Mouse (Mus musculus): ENCODE results near the gene Fgfr2.

The Fgfr2 gene

GRCm38 (mm10) chr7:132315149-132316091, 807.7 kb downstream of the Fgfr2 start:
- peak; percentile 78 for DNase-seq

GRCm38 (mm10) chr7:132312396-132312795, 810.8 kb downstream of the Fgfr2 start:
- DNase-seq: no peak

- no peak for DNase-seq
Measured at GRCm38 (mm10) chr7:132308537-132309191, 814.5 kb downstream of the Fgfr2 start.

- DNase-seq: no peak
Measured at GRCm38 (mm10) chr7:132307722-132308271, 815.4 kb downstream of the Fgfr2 start.

- DNase-seq: no peak
Measured at GRCm38 (mm10) chr7:132306671-132307412, 816.3 kb downstream of the Fgfr2 start.

- no peak for DNase-seq
Measured at GRCm38 (mm10) chr7:132305492-132306375, 817.4 kb downstream of the Fgfr2 start.

GRCm38 (mm10) chr7:132304424-132305085, 818.6 kb downstream of the Fgfr2 start:
- DNase-seq: no peak

GRCm38 (mm10) chr7:132303988-132304387, 819.2 kb downstream of the Fgfr2 start:
- DNase-seq: no peak

- DNase-seq: no peak
Measured at GRCm38 (mm10) chr7:132302508-132303241, 820.5 kb downstream of the Fgfr2 start.

GRCm38 (mm10) chr7:132299661-132300210, 823.4 kb downstream of the Fgfr2 start:
- DNase-seq: no peak

GRCm38 (mm10) chr7:132298412-132298990, 824.6 kb downstream of the Fgfr2 start:
- no peak for DNase-seq

- no peak for DNase-seq
Measured at GRCm38 (mm10) chr7:132296661-132297443, 826.3 kb downstream of the Fgfr2 start.

- no peak for DNase-seq
Measured at GRCm38 (mm10) chr7:132296132-132296531, 827.0 kb downstream of the Fgfr2 start.

GRCm38 (mm10) chr7:132287340-132287664, 835.8 kb downstream of the Fgfr2 start:
- no peak for DNase-seq

GRCm38 (mm10) chr7:132286630-132287339, 836.4 kb downstream of the Fgfr2 start:
- DNase-seq: no peak

- DNase-seq: no peak
Measured at GRCm38 (mm10) chr7:132284795-132285194, 838.4 kb downstream of the Fgfr2 start.

- no peak for DNase-seq
Measured at GRCm38 (mm10) chr7:132284048-132284737, 839.0 kb downstream of the Fgfr2 start.

GRCm38 (mm10) chr7:132282576-132282975, 840.6 kb downstream of the Fgfr2 start:
- no peak for DNase-seq

Data from right cerebral cortex, postnatal 4 days (tissue).